Mouse (Mus musculus) spleen, adult 2 months (tissue): Measurements from ENCODE around the gene Saxo1. TPM values are rescaled to one million over a fixed set of nuclear protein-coding genes. Genes with fewer than 3 reads are reported as not detected.

Experiments
- DNase-seq, 2 experiments: peaks; one replicate each; pipeline versions ENCODE4 v3.0.0 to v3.0.0-alpha.2; 2012 to 2021; ENCODE audit warnings: low spot score in 2 of 2, low read depth in 1 of 2
- H3K27ac ChIP-seq: fragments of 200-500 bp; 2 replicates; pipeline ENCODE4 v1.5.1; 2012; ENCODE audit warnings: low read length, inconsistent platforms; ENCODE audit not compliant: insufficient read depth
- H3K27me3 ChIP-seq: fragments of 200-500 bp; 2 replicates; pipeline ENCODE4 v1.6.1; 2012; ENCODE audit warnings: mild to moderate bottlenecking, moderate library complexity, low read length, inconsistent platforms; ENCODE audit not compliant: control insufficient read depth, insufficient read depth
- H3K36me3 ChIP-seq: fragments of 200-500 bp; 2 replicates; pipeline ENCODE4 v1.6.1; 2012; ENCODE audit warnings: mild to moderate bottlenecking, low read length, inconsistent platforms; ENCODE audit not compliant: control insufficient read depth, insufficient read depth
- H3K4me1 ChIP-seq: fragments of 200-500 bp; 2 replicates; pipeline ENCODE4 v1.6.1; 2011; ENCODE audit warnings: inconsistent platforms; ENCODE audit not compliant: control insufficient read depth, insufficient read depth, insufficient read length
- H3K4me3 ChIP-seq: fragments of 200-500 bp; 2 replicates; pipeline ENCODE4 v1.5.1; 2011; ENCODE audit warnings: mild to moderate bottlenecking, inconsistent platforms; ENCODE audit not compliant: insufficient read depth, insufficient read length; ENCODE audit errors: extremely low read depth
- CTCF ChIP-seq: fragments of 200-500 bp; IDR thresholded peaks from 2 replicates; pipeline ENCODE4 v1.5.1; 2011; ENCODE audit warnings: mild to moderate bottlenecking, inconsistent platforms; ENCODE audit not compliant: insufficient read depth, insufficient read length, insufficient replicate concordance; ENCODE audit errors: extremely low read depth
- POLR2A ChIP-seq: fragments of 200-500 bp; IDR thresholded peaks from 2 replicates; pipeline ENCODE4 v1.6.1; 2011; ENCODE audit warnings: low read depth, low read length, inconsistent platforms
- WGBS: fragments of 180-500 bp; shearing (Covaris S2); methylation state at CpG from one replicate; pipeline ENCODE4 v1.1.7; 2018; 5-methylcytosine and 5-hydroxymethylcytosine counted together
- polyA plus RNA-seq: library from polyadenylated mRNA; depleted of rRNA; stranded (reverse); fragments of >200 nt; gene quantifications from 2 replicates; pipeline ENCODE4 v1.2.3, GENCODE M21; 2012; rRNA removed

The Saxo1 gene
- polyA plus RNA-seq, 1 experiment, result not detected

DNA sequence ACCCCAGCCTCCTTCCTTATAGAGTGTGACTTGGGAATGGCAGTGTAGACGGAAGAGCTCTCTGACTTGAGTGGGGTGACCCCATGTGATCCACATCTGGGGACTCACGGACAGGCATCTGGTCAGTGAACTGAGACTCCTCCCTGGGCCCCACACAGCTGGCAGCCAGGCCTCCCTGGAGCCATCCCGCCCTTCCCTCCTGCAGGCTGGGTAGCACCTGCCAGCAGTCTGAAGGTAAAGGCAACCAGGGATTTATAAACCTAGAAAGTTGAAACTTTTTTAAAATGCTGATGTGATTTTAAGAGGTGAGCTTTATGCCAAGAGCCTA lies 151.0 kb downstream of the Saxo1 start:
- DNase-seq, result no peak
- WGBS, result 88% methylated on average over 3 of the region's 3 CpGs
- no peak overlapping the region for H3K27ac ChIP-seq
- no peaks in the 10 kb centered on the region for H3K36me3 ChIP-seq
- H3K4me3 ChIP-seq, result no peak overlapping the region
- no peaks in the 10 kb centered on the region for H3K27me3 ChIP-seq
- no peak for TF ChIP-seq POLR2A
- TF ChIP-seq CTCF, result no peak
- H3K4me1 ChIP-seq, result no peaks in the 10 kb centered on the region

DNA sequence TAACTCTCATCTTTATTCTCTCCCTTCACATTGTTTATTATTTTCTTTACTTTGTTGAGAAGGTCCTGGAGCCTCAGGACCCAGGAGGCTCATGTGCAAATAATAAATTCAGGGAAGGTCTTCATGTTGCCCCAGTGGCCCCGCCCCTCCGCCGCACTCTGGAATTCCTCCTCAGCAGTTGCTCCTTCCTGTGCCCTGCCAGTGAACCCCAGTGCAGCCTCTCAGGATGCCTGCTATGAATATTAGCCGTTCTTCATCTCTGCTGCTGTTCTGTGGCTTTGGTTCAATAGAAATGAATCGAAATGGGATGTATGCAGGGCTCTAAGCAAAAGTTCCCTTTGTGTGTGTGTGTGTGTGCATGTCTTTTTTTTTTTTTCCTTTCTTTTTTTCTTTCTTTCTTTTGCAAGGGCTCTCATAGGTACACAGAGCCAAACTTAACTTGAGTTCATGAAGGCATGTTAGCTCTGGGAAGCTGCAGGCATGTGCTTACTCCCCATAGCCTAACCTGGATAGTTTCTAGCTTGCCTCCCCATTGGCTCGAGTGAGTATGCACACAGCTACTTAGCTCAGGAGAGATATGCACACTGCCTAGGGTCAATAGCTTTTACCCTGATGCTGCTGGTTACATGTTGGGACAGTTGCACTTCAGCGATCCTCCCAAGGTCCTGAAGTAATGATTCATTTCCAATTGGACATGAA lies 151.5 kb downstream of the Saxo1 start:
- no peak for TF ChIP-seq CTCF
- TF ChIP-seq POLR2A, result no peak
- Histone ChIP-seq H3K27me3 (no peaks in the 10 kb centered on the region), H3K4me3 (no peak overlapping the region), H3K27ac (no peak overlapping the region), H3K4me1 (no peaks in the 10 kb centered on the region), H3K36me3 (no peaks in the 10 kb centered on the region)
- 67% methylated on average over 7 of the region's 7 CpGs for WGBS
- no peak for DNase-seq

DNA sequence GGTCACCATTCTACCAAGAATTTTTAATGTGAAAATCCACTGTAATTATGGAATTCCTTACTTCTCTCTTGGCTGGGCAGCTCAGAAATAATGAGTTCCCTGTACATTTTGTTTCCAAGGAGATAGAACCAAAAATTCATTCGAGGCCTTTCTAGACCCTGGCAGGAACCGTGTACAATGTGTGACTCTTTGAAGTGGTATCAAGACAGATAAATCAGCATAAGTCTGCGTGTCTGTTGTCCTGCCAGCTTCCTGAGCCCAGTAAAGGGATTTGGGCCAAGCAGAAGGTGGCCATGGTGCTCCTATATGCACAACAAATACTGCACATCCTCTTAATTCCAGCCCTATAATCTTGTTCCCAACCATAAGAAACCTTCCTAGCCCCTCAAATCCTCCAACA lies 157.0 kb downstream of the Saxo1 start:
- H3K4me3 ChIP-seq, result no peak overlapping the region
- 65% methylated on average over 3 of the region's 3 CpGs for WGBS
- H3K27ac ChIP-seq, result no peak overlapping the region
- H3K27me3 ChIP-seq, result no peaks in the 10 kb centered on the region
- no peak for DNase-seq
- no peaks in the 10 kb centered on the region for H3K36me3 ChIP-seq
- no peaks in the 10 kb centered on the region for H3K4me1 ChIP-seq
- TF ChIP-seq POLR2A (no peak), CTCF (no peak)

DNA sequence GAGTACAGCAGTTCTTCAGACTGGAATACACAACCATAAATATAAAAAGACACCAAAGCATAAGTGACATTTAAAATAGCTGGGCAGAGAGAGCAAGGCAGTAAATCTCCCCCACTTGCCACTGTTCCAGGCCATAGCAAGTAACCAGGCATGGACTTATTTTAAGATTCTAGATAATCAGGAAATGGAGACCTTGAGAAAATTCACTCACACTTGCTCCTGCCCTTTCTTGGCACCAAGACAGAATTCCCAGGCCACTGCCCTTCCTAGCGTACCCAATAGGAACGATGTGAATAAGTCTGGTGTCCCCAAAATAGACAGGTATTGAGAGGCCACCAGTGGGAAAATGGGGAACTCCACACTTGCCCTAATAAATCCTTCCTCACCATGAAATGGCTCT lies 160.7 kb downstream of the Saxo1 start:
- no peaks in the 10 kb centered on the region for H3K27me3 ChIP-seq
- no peak overlapping the region for H3K4me3 ChIP-seq
- no peaks in the 10 kb centered on the region for H3K4me1 ChIP-seq
- TF ChIP-seq CTCF (no peak), POLR2A (no peak)
- no peak for DNase-seq
- WGBS, result 69% methylated on average over 2 of the region's 2 CpGs
- H3K27ac ChIP-seq, result no peak overlapping the region
- no peaks in the 10 kb centered on the region for H3K36me3 ChIP-seq

DNA sequence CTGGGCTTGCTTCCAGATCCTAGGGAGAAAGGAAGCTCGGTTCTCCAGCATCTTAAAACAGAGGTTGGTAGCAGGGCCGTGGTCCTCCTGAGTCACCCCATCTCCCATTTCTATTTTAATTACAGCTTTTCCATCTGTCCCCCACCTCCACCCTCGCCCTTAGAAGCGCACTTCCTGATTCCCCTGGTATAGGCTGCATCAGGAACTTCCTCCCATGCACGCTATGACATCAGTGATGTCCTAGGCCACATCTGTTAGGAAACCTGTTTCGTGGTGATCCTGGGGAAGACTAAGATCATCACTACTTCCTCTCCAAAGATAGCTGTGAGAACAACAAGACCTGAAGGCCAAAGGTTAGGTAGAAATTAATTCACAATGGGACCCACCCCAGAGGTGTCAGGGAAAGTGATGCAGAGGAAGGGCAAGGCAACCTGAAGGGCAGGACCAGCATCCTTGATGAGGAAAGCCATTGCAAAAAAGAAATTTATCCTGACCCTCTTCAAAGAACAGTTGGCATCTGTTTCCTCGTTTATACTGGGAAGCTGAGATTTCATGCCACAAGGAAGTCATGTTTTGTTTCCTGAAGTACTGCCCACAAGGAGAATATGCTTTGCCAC lies 161.3 kb downstream of the Saxo1 start:
- TF ChIP-seq CTCF (no peak), POLR2A (no peak)
- Histone ChIP-seq H3K4me3 (no peak overlapping the region), H3K4me1 (no peaks in the 10 kb centered on the region), H3K27me3 (no peaks in the 10 kb centered on the region), H3K36me3 (no peaks in the 10 kb centered on the region), H3K27ac (no peak overlapping the region)
- no peak for DNase-seq
- WGBS, result 55% methylated on average over 7 of the region's 7 CpGs

DNA sequence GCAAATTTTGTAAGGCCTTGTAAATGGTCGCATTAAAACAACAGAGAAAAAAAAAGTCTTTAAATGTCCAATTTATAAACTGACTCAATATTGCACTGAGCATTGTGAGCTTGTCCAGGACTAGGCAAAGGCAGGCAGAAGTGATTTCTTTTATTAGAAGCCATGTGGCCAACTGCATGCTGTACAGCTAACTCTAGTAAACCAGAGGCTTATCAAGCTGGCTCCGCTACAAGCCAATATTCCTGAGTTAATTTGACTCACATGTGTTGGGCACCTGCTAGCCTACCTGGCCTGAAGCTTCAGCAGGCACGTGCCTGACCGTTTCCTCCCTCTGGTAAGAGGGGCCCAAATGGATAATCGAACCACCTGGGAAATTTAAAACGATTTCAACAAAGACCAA lies 162.5 kb downstream of the Saxo1 start:
- Histone ChIP-seq H3K36me3 (no peaks in the 10 kb centered on the region), H3K27me3 (no peaks in the 10 kb centered on the region), H3K4me1 (no peaks in the 10 kb centered on the region), H3K4me3 (no peak overlapping the region), H3K27ac (no peak overlapping the region)
- WGBS, result 89% methylated on average over 6 of the region's 6 CpGs
- TF ChIP-seq POLR2A (no peak), CTCF (no peak)
- no peak for DNase-seq

Other genes with a start within 250 kb of the Saxo1 start
- 23.0 and 32.8 TPM in 2 replicates for gene Rraga, start 17.3 kb upstream of the Saxo1 start, polyA plus RNA-seq
- gene Haus6, start 53.7 kb upstream of the Saxo1 start, polyA plus RNA-seq, result 8.8 and 14.3 TPM in 2 replicates
- gene Plin2, start 111.7 kb upstream of the Saxo1 start, polyA plus RNA-seq, result 40.5 and 41.3 TPM in 2 replicates
- gene Dennd4c, start 190.2 kb upstream of the Saxo1 start, polyA plus RNA-seq, result 2.0 and 2.4 TPM in 2 replicates